Mouse (Mus musculus) embryonic fibroblast, embryonic 13.5 days (primary cell): ENCODE results near the gene Cenpc1. TPM values are rescaled to one million over a fixed set of nuclear protein-coding genes. Genes with fewer than 3 reads are reported as not detected.

Experiments
- H3K27ac ChIP-seq: 2 replicates; pipeline ENCODE4 v1.5.1; 2012; ENCODE audit warnings: low read length, control low read depth, inconsistent platforms; ENCODE audit not compliant: insufficient read depth
- H3K4me1 ChIP-seq: 2 replicates; pipeline ENCODE4 v1.6.1; 2011; ENCODE audit warnings: low read length; ENCODE audit not compliant: control insufficient read depth, insufficient read depth
- H3K4me3 ChIP-seq: 2 replicates; pipeline ENCODE4 v1.5.1; 2011; ENCODE audit warnings: mild to moderate bottlenecking, control low read depth, low read length; ENCODE audit not compliant: insufficient read depth
- CTCF ChIP-seq: IDR thresholded peaks from 2 replicates; pipeline ENCODE4 v1.5.1; 2011; ENCODE audit warnings: mild to moderate bottlenecking, control low read depth, low read length, moderate library complexity, borderline replicate concordance; ENCODE audit not compliant: insufficient read depth
- POLR2A ChIP-seq: IDR thresholded peaks from 2 replicates; pipeline ENCODE4 v1.6.1; 2011; ENCODE audit warnings: low read depth, mild to moderate bottlenecking, control low read depth, low read length, moderate library complexity
- polyA plus RNA-seq: library from polyadenylated mRNA; stranded (reverse); fragments of >200 nt; gene quantifications from 2 replicates; pipeline ENCODE4 v1.2.4, GENCODE M21; 2011; ENCODE audit warnings: low read depth; ENCODE audit not compliant: missing spikeins, insufficient read length

Cenpc1 gene
- polyA plus RNA-seq, 1 experiment = 32.0 TPM

- no peak for TF ChIP-seq CTCF
- no peak for TF ChIP-seq POLR2A
- no peaks in the 10 kb centered on the region; the same call in 1 of the 2 replicates for H3K4me1 ChIP-seq
- H3K27ac ChIP-seq = no peak overlapping the region
- no peak overlapping the region for H3K4me3 ChIP-seq
These were observed 13.4 kb upstream of the Cenpc1 start for GRCm38 (mm10) chr5:86078720-86079334.

- H3K4me1 ChIP-seq = 0 out of 2 replicates have a peak, but pooled peaks cover 2% of the 10 kb centered on the region
- no peak overlapping the region for H3K4me3 ChIP-seq
- no peak overlapping the region for H3K27ac ChIP-seq
- TF ChIP-seq CTCF = no peak
- no peak for TF ChIP-seq POLR2A
These were observed 7.5 kb upstream of the Cenpc1 start for GRCm38 (mm10) chr5:86072756-86073386.

GRCm38 (mm10) chr5:86071538-86071937 is 6.2 kb upstream of the Cenpc1 start, which contains the start of gene Stap1:
Stap1 (plus strand) TSS chr5:86071746.
- Histone ChIP-seq H3K4me3 (no peak within 1 kb of the TSS), H3K27ac (no peak within 1 kb of the TSS), H3K4me1 (0 out of 2 replicates have a peak, but pooled peaks cover 2% of the 10 kb centered on the region)
- TF ChIP-seq POLR2A (no peak), CTCF (no peak)

- TF ChIP-seq CTCF (no peak), POLR2A (no peak)
- Histone ChIP-seq H3K27ac (no peak overlapping the region), H3K4me3 (no peak overlapping the region), H3K4me1 (0 out of 2 replicates have a peak, but pooled peaks cover 2% of the 10 kb centered on the region)
These were observed 3.7 kb upstream of the Cenpc1 start for GRCm38 (mm10) chr5:86069121-86069520.

- no peak overlapping the region for H3K4me3 ChIP-seq
- TF ChIP-seq CTCF (no peak), POLR2A (no peak)
- no peak overlapping the region for H3K27ac ChIP-seq
- H3K4me1 ChIP-seq = peaks cover 2% of the 10 kb centered on the region; the same call in 1 of the 2 replicates
These were observed 3.1 kb upstream of the Cenpc1 start for GRCm38 (mm10) chr5:86068451-86068850.

- H3K27ac ChIP-seq = 0 out of 2 replicates have a peak overlapping the region, but pooled peaks have one; percentile 58
- TF ChIP-seq CTCF = peak; percentile 75; the same call in 1 of the 2 replicates
- TF ChIP-seq POLR2A = no peak
- H3K4me1 ChIP-seq = peaks cover 2% of the 10 kb centered on the region; the same call in 1 of the 2 replicates
- H3K4me3 ChIP-seq = peak overlapping the region; percentile 30
These were observed 1.2 kb upstream of the Cenpc1 start for GRCm38 (mm10) chr5:86066551-86066929.

GRCm38 (mm10) chr5:86065876-86066550 is 630 bp upstream of the Cenpc1 start:
- TF ChIP-seq CTCF (no peak), POLR2A (peak; percentile 87; the same call in 1 of the 2 replicates)
- Histone ChIP-seq H3K27ac (peak overlapping the region; percentile 58; the same call in 1 of the 2 replicates), H3K4me3 (peak overlapping the region; percentile 58), H3K4me1 (peaks cover 2% of the 10 kb centered on the region; the same call in 1 of the 2 replicates)

- TF ChIP-seq POLR2A (no peak), CTCF (no peak)
- Histone ChIP-seq H3K27ac (no peak overlapping the region), H3K4me3 (peak overlapping the region; percentile 16; the same call in 1 of the 2 replicates), H3K4me1 (peaks cover 2% of the 10 kb centered on the region; the same call in 1 of the 2 replicates)
These were observed 1.9 kb downstream of the Cenpc1 start for GRCm38 (mm10) chr5:86063501-86063900.

GRCm38 (mm10) chr5:86029820-86030219 is 35.6 kb downstream of the Cenpc1 start:
- Histone ChIP-seq H3K27ac (no peak overlapping the region), H3K4me1 (no peaks in the 10 kb centered on the region), H3K4me3 (no peak overlapping the region)
- TF ChIP-seq CTCF = no peak
- no peak for TF ChIP-seq POLR2A
